Mouse (Mus musculus) gastrocnemius, postnatal 36 days (tissue): ENCODE data around the gene Coil. TPM values are rescaled to one million over a fixed set of nuclear protein-coding genes. Genes with fewer than 3 reads are reported as not detected.
A peak's percentile ranks its signal among the peaks of the same experiment; 100 is the strongest.
"Not testable (repeated sequence)": the region's sequence is repeated elsewhere in the genome, so short reads cannot be mapped to it uniquely, and the experiment has no call there.

ENCODE experiments used
- DNase-seq, 2 experiments: peaks; one replicate each; pipeline ENCODE4 v3.0.0; 2022
- intact Hi-C: fragments of 180-260 bp; cut with DNase I; formaldehyde crosslinking; loops from one replicate; pipeline ENCODE4 v1.15.1; 2025
- total RNA-seq, 2 experiments: library from RNA; stranded (reverse); gene quantifications; 2 replicates each; pipeline ENCODE4 v1.2.3; 2021

Gene Coil
- total RNA-seq, 2 experiments from 2014 or later, result 3.3 to 3.8 TPM

DNA sequence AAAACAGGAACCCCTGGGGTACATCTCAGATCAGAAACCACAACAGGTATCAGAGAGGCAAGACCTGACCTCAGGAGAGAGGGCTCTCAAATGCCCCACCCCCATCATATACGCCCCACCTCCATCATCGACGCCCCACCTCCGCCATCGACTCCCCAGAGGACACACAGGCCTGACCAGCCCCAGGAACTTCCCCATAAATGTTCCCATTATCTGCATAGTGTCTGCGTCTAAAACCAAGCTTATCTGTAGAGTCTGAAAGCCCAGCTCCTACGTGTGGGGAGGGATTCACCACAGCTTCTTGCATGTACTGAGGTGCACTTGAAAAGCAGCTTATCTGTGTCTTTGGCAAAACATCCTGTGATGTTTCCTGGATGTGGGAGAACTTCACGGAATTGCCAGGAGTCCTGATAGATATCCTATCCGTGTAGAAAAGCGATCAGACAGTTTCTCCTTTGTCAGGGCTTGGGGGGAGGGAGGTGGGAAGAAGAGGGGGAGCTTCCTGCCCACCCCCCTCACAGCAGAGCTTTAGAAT, 58.9 kb downstream of the Coil start:
- intact Hi-C loops, result no loop called here
- no peak for DNase-seq

DNA sequence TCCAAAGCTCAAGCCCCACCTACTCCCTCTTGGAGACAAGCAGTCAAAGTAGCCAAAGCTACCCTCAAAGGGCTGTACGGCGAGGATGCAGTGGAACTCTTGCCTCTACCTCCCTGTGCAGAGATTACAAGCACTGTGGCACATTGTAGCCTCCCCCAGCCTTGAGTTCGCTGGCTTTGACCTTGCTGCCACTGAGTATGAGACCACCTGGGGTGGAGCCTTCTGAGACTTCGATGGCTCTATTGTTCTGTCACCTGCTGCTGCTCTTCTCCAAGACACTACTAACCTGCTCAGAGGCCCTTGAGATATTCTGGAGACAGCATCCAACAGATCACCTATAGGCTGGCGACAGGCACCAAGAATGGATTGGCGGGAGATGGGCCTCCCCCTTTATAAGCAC, 60.5 kb downstream of the Coil start:
- DNase-seq, result no peak
- intact Hi-C loops, result no loop called here

DNA sequence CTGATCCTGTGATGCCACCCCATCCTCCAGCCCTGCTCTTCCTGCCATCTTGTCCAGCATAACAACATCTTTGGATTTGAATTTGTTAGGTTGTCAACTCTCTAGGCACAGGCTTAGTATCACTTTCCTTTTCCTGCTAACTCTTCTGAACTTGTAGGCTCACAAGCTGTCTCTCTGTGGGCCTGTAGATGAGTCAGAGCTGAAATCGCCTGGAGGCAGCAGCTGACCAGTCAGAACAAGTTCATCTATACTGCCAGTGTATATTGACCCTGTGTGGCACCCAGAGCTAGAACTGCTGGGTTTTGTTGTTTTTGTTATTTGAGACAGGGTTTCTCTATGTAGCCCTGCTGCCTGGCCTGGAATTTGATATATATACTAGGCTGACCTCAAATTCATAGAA, 61.1 kb downstream of the Coil start:
- intact Hi-C loops, result no loop called here
- DNase-seq, result no peak

DNA sequence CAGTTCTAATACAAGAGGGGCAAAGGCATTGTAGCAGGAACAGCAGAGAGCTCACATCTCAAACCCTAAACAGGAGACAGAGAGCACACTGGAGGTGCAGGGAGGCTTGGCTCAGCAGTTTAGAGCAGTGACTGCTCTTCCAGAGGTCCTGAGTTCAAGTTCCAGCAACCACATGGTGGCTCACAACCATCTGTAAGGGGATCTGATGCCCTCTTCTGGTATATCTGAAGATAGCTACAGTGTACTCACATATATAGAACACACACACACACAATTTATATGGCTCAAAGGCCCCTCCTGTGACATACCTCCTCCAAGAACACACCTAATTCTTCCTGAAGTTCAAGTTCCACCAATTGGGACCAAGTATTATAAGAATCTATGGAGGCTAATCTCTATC, 64.5 kb downstream of the Coil start:
- intact Hi-C loops, result no loop called here
- no peak for DNase-seq

DNA sequence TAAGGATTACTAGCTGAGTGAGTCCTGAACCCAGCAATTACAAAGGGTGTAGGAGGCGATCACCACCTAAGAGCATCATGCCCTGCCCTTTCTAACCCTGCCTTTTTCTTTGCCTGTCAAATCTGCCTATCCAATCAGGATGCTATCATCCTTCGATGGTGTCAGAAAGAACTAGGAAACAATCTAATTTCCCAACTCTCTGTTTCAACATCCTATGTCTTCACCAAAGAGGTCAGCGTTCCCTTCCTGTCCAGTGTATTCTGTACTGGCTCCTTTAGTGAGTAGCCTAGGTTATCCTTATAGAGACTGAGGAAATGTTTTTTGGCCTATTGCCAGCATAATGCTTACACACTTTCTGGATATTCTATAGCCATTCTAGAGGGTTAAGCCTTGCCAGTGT, 65.5 kb downstream of the Coil start:
- DNase-seq, result no peak
- intact Hi-C loops, result no loop called here

DNA sequence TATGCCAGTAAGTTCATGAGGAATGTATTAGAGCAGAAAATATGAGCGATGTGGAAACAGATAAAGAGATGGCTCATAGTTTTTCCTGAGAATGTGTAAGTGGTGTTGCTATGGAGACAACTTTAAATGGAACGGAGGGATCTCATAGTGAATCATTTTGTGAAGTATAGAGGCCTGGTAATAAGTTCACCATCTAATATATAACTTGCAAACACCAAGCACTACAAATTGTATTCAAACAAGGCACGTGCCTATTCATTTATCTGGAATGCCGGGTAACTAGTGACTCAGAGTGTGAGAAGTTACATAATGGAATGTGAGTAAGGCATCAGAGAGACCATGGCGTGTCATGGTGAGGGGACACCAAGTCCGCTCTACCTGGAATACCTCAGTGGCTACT, 68.4 kb downstream of the Coil start:
- intact Hi-C loops, result loop anchor here (2.0 kb wide), 1 partner anchor 46 kb away; no protein-coding TSS in a partner anchor

DNA sequence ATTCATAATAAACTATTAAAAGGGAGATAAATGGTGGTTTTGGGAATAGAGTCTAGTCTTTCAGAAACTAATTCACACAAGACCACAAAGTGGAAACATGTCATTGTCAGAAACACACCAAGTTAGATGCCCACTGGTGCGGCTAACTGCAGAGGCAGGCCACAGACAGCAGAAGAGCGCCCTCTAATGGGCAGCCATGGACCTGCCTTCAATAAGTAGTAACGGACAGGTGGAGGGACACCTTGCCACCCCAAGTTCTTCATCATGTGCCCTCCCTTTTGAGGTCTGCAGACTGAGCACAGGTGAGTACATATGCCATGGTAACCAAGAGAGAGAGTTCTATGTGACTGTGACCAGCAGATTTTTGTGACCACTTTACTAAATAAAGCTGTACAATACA, 69.3 kb downstream of the Coil start:
- peak in 1 of 2 experiments; percentile 32 for DNase-seq
- intact Hi-C loops, result loop anchor here (2.0 kb wide), 1 partner anchor 47 kb away; no protein-coding TSS in a partner anchor

More for the DNA sequence above, 68.4 kb downstream of the Coil start:
- DNase-seq, result no peak

DNA sequence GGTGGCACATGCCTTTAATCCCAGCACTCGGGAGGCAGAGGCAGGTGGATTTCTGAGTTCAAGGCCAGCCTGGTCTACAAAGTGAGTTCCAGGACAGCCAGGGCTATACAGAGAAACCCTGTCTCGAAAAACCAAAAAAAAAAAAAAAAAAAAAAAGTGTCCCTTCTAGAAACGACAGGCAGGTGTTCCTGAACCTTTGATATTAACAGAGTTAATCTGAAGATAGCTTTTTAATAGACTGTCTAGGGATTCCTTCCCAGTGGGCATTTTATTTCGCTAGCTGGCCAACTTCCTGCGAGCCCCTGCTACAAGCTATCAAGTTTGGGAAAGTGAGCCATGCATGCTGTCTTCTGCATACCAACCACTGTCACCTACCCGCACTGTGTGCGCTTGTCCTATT, 71.0 kb downstream of the Coil start:
- intact Hi-C loops, result not testable (repeated sequence)

More for the DNA sequence above, 71.0 kb downstream of the Coil start:
- not testable (repeated sequence) for DNase-seq

Other genes starting within 250 kb of the Coil start
- gene Akap1, start 105.7 kb upstream of the Coil start, total RNA-seq, result 10 to 100 TPM; 57.0 to 75.1 TPM
- 1 to 10 TPM; 8.4 to 9.0 TPM for gene Scpep1, start 14.8 kb upstream of the Coil start, total RNA-seq
- not detected for gene Elobl, start 3.3 kb upstream of the Coil start, total RNA-seq
- 1 to 10 TPM; 7.7 to 8.5 TPM for gene Trim25, start 29.1 kb downstream of the Coil start, total RNA-seq
- 1 to 10 TPM; 2.6 to 3.1 TPM for gene Dgke, start 96.6 kb downstream of the Coil start, total RNA-seq
- not detected for gene Gm525, start 103.6 kb downstream of the Coil start, total RNA-seq